Mouse (Mus musculus) frontal cortex, postnatal 25 days (tissue): ENCODE results near the gene Ucp2.
"Not testable (repeated sequence)": the region's sequence is repeated elsewhere in the genome, so short reads cannot be mapped to it uniquely, and the experiment has no call there.

ENCODE experiments used
- DNase-seq, 2 experiments: peaks; one replicate each; pipeline ENCODE4 v3.0.0; 2022; ENCODE audit warnings: low spot score in 2 of 2

Gene Ucp2

DNA sequence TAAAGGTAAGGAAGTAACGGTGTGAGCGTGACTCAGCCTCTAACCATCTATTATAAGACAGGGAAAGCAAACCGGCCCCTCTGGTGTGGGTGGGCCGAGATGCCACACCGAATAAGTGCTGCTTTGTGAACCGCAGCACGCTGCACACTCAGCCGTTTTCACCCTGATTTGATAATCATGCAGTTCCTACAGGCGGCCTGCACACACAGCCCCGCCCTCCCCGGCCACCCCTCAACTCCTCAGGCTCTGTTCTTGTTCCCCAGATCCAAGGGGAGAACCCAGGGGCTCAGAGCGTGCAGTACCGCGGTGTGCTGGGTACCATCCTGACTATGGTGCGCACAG is 13.3 kb upstream of the Ucp2 start:
- no peak for DNase-seq

DNA sequence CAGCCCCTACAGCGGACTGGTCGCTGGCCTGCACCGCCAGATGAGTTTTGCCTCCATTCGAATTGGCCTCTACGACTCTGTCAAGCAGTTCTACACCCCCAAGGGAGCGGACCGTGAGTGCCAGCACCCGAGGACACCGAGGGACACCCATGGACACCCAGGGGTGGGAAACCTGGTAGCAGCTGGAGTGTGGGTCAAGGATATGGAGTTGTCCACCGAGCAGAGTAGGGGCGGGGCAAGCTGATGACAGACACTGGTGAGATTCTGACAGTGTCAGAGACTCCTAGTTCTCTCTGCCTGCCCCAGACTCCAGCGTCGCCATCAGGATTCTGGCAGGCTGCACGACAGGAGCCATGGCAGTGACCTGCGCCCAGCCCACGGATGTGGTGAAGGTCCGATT is 13.0 kb upstream of the Ucp2 start:
- DNase-seq = no peak

DNA sequence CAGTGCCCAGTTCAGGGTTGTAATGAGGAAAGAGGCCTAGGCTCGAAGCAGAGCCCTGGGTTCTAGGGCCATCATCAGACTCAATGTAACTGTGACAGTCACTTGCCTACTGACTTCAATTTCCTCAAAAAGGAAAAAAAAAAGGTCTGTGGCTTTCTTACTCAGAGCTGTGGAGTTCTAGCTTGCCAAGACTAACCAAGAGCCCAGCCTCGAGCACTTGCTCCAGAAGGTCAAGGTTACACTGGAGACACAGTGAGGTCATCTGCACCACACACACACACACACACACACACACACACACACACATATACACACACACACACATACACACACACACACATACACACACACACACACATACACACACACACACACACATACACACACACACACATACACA is 11.1 kb upstream of the Ucp2 start:
- not testable (repeated sequence) for DNase-seq

DNA sequence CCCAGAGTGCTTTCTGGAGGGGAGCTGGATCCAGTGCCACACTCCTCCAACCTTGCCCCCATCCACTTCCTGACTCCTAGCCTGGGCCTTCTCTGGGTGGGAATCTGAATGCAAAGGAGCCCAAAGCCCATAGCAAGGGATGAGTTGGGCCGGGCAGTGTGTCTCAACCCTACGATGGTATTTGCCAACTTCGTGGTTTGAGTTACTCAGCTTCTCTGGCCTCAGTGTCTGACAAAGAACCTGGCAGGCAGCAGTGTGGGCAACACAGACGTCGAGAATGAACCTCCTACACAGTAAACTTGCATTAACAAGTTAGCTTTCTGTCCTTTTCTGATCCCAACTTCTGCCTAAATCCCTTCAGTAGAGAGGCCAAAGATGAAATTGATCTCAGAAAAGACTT is 8.6 kb upstream of the Ucp2 start:
- DNase-seq = no peak

DNA sequence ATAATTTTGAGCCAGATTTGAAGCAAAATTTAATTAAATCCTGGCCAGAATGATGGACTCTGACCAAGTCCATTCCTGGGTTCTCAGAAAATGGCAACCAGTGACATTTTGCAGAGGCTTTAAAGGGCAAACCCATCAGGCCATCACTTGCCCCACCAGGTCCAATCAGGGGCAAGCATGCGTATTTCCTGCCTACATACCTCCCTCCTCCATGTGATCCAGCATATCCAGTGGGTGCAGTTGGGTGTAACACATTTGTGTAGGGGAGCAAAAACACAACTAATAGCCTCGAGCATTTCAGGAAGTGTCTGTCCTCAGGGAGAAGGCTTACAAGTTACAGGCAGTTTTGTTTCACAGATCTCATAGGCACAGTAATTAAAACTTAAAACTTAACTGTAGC is 5.8 kb upstream of the Ucp2 start:
- DNase-seq = no peak

DNA sequence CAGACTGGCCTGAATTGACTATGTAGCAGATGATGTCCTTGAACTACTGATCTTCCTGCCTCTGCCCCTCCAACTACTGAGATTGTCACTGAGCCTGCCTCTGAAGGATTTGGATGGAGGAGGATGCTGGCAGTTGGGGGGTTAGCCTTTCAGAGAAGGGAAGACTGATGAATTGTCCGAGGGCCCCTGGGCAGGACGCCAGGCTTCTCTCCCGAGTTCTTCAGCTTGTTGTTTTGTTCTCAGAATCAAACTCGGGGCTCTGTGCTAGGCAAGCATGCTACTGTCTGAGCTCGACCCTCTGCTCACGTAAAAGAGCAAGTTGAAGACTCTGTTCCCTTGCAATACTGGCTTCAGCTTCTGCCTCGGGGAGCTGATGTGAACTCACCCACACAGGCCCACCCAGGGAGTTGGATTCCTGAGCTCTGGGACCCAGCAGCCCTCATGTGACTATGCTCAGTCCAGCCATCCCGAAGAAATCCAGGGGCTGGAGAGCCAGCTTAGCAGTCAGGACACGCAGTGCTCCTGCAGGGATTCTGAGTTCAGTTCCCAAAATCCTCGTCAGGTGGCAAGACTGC is 4.6 kb upstream of the Ucp2 start:
- no peak for DNase-seq

DNA sequence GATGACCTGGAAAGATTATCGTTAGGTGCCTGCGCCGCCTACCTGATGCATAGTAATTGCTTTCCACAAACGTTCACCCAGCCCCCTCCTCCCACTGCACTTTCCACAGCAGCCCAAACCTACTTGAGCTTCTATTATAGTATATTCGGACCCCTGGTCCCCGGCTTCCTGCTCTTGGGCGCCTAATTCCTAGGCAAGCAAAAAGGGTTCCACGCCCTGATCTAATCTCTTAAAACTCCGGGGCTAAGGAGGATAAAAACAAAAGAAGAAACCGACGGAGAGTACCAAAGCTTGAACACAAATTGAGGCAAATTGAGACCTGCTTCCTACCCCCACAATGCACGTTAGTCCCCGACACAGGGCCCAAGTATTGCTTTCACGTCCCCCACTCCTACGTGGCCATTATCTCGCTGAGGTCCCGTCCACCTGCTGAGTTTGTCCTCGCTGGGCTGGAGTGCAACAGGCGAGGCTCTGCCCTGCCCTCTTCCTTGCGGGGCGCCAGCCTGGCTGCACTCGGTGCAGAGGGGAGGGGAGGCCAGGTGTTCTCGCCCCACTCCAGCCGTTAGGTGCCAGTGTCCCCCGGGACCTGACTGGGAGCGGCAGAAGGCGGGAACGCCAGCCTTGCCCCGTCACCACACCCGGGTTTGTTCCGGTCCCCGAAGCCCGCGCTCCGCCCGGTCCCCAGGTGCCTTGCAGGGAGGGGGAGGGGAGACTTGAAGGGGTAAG is 583 bp upstream of the Ucp2 start:
- DNase-seq = no peak

DNA sequence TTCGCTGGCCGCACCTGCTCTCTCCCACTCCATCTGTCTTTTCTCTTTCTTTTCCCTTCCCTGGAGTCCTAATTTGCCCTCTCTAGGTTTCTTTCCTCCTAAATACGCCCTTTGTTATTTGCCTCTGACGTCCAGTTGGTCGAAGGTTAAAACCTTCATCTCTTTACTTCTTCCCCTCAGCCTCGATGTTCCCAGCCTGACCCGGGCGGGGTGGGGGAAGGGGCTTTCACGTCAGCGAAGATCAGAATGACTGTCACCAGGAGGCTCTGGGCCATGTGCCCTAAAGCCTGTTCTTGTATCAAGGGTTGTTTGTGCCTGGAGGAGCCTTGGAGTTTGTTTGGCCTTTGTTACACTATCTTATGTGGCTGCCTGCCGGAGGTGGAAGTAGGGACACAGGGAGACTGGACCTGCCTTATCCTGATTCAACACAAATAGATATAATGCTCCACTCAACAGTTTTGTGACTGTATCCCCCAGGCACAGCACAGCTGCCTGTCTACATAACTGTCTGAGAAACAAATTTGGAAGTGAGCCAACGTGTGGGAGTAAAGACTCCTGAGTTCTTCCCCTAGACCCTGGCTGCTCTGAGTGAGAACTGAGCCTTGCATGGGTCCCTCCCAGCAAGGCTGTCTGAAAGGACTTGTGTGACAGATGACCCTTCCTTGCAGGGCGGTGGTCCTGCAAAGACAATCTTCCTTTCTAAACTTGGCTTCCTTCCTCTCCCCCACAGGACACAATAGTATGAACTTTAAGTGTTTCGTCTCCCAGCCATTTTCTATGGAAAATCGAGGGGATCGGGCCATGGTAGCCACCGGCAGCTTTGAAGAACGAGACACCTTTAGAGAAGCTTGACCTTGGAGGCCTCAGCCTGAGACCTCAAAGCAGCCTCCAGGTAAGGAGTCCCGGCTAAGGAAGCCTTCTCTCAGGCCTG is 612 bp downstream of the Ucp2 start:
- DNase-seq = no peak

DNA sequence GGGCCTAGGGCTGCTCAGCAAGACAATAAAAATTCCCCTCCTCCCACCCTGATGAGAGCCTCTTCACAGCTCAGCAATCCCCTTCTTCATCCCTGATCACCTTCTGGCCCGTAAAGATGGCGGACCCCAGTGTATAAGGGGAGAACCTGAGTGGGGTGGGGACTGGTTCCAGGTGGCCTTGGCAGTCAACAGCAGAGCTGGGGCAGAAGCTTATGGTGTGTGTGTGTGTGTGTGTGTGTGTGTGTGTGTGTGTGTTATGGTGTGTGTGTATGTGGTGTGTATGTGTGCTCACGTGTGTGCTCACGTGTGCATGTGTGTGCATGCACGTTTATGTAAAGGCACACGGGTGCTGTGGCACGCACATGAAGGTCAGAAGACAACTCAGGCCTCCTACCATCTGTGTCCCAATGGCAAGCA is 1.3 kb downstream of the Ucp2 start:
- DNase-seq = no peak

DNA sequence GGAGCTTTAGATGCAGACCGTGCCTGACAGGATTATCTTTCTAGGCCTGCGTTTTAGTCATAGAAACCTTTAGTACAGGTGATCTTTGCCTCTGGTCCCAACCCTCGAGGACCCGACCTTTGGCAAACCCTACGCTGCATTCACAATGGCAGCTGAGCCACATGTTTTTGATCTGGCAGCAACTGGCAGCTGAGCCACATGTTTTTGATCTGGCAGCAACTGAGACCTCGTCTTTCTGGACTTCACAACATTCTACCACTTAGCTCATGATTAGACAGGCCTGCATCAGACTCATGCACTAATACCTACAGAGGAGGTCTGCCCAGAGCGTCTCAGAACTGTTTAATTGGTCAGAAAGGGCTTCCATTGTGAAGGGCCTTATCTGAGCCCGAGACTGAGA is 1.9 kb downstream of the Ucp2 start:
- DNase-seq = no peak

DNA sequence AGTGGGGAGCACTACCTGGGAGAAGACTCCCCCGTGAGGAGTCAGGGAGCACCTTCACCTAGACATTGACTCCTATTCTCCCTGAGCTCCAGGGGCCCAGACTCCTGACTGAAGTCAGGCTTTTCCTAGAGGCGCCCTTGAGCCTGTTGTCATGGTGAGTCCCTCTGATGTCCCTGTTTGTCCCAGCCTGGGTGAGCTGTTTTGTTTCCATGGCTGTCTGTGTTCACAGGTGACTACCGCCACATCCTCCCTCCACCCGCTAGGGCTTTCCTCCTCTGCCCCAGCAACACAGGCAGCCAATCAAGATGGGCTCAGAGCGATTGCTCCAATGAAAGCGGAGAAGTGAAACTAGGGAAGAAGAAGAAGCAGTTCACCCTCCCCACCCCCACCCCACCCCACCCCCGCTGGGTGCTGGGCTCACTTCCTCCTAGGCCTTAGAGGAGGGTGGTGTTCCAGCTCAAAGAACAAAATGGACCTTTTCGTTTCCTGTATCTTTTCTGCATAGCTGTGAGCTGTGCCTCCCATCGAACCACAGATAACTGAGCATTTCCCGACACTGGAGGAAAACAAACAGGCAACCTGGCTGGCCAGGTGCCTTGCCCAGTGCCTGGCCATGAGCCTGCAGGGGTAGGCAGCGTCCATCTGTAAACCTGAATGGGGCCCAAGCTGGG is 2.6 kb downstream of the Ucp2 start:
- DNase-seq = peak in 1 of 2 experiments; percentile 37

DNA sequence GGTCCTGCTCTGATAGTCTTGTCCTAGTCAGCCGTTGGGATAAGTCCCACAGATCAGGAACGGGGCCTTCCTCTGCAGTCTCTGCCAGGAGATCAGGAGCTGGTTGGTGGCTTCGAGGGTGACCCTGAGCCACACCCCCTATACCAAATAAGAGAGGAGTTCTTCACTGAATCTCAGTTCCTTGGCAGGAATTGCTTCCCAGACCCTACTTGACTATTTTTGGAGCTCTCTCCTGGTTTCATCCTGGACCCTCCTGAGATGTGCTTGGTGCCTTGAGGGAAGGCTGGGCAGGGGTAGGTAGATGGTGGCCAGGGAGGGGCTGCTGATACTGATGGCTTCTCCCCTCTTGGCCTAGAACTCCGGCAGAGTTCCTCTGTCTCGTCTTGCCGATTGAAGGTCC is 3.2 kb downstream of the Ucp2 start:
- no peak for DNase-seq

DNA sequence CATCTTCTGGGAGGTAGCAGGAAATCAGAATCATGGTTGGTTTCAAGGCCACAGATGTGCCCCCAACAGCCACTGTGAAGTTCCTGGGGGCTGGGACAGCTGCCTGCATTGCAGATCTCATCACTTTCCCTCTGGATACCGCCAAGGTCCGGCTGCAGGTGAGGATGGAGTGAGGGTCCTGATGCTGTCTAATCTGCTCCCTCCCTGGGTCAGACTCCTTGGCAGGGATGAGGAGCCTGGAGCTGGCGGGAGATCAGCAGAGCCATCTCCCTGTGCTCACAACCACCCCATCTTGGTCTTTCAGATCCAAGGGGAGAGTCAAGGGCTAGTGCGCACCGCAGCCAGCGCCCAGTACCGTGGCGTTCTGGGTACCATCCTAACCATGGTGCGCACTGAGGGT is 3.7 kb downstream of the Ucp2 start:
- no peak for DNase-seq

DNA sequence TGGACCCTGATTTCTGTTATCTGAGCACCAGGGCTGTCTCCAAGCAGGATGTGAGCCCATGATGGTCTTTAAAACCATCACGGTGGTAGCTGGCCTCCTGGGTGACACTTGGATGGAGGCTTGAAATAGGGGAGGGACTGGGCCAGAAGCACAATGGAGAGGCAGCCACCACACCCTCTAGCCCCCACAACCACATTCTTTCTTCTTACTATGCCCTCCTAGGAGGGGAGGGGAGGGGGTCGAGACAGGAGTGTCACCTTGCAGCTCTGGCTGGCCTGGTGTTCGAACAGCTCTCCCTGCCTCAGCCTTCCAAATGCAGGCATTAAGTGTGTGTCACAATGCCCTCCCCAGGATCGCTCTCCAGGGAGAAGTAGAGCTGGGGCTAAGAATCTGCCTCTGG is 4.3 kb downstream of the Ucp2 start:
- no peak for DNase-seq

DNA sequence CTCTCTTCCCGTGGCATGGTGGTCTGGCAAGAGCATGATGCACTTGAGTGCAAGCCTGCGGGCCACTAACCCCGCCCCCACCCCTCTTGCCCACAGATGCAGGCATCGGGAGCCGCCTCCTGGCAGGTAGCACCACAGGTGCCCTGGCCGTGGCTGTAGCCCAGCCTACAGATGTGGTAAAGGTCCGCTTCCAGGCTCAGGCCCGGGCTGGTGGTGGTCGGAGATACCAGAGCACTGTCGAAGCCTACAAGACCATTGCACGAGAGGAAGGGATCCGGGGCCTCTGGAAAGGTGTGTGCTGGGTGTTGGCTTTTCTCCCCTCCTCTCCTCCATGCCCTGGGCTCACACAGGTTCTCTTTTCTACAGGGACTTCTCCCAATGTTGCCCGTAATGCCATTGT is 4.8 kb downstream of the Ucp2 start:
- DNase-seq = no peak

DNA sequence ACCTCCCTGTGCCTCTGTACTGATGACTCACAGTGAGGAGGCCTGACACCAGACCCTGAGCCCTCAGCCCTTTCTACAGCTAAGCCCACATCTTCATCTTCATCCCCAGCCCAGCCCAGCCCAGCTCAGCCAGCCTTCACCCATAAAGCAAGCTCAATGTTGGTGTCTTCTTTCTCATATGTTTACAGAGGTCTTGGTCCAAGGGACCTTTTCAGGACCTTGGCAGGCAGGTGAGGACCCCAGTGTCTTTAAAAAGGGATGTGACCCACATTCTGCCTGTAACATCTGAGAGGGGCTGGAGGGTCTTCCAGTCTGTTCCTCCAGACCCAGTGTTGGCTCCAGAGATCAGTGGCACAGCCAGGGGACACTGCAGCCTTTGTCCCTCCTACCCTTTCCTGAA is 6.3 kb downstream of the Ucp2 start:
- DNase-seq = no peak

DNA sequence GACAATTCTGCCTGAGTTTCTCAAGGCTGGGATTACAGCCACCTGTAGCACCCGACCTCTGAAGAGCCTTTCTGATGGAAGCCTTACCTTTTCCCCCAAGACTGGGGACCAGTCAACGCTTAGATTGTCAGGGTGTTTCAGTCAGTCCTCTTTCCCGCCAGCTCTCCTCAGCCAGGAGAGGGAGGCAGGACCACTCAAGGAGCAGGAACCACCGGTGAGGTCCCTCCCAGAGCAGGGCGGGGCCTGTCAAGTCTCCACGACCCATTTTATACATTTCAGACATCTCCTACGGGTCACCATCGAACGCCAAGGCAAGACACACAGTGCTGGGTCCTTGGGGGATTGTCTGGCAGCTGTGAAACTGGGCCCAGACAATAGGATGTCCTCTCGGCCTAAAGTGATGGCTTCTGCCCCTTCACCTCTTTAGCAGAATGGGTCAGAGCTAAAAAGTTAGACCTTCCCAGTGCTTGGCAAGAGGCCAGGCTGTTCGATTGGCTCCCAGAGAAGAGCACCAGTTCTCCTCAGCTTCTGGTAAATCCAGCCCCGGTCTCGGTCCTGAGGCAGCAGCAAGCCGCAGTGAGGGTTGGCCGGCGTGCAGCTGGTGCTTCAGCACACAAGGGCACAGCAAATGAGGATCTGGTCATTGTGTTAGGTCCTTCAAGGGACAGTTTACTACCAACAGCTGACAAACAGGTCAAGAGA is 7.3 kb downstream of the Ucp2 start:
- no peak for DNase-seq

DNA sequence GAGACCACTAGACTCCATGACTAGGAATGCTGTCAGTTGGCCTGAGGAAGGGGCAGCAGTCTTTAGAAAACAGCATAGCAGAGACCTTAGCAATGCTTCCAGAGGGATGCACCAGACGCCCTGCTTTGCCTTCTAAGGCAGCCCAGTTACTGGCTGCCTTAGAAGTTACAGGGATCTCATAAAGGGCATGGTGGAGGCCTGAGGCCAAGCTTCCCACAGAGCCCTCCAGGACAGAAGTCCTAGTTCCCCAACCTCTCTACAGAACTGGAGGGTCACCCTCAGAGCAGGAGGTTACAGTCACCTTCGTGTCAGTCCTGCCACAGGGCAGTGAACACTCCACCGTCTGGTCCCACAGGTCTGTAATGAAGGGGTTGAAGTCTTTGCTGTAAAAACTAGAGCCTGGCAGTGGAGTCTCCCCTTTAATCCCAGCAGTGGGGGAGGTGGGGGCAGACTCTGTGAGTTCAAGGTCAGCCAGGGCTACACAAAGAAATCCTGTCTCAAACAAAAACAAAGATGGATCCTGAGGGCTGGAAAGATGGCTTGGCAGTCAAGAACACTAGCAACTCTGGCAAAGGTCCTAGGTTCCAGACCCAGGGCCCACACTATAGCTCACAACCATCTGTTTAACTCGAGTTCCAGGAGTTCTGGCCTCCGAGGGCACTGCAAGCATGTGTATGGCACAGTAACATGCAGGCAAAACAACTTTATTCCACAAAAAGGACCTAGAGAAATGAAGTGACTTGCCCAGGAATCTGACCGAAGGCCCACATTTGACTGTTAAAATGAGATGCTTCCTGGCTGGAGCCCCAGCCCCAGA is 8.1 kb downstream of the Ucp2 start:
- DNase-seq = no peak

DNA sequence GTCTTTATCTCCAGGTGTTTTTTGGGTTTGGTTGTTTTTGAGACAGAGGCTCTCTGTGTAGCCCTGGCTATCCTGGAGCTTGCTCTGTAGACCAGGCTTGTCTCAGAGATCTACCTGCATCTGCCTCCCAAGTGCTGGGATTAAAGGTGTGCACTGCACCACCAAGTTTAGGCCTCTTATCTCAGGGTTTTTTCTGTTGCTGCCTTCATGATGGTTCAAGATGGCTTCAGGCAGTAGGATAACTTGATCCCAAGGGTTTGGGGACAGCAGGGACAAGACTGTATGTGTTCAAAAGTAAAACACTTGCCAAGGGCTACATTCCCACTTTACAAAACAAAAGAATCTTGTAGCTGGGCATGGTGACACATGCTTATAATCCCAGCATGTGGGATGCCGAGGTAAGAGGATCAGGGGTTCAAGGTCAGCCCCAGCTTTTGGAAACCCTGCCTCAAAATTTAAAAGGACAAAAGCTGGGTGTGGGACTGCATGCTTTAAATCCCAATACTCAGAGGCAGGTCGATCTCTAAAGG is 8.8 kb downstream of the Ucp2 start:
- DNase-seq = no peak

DNA sequence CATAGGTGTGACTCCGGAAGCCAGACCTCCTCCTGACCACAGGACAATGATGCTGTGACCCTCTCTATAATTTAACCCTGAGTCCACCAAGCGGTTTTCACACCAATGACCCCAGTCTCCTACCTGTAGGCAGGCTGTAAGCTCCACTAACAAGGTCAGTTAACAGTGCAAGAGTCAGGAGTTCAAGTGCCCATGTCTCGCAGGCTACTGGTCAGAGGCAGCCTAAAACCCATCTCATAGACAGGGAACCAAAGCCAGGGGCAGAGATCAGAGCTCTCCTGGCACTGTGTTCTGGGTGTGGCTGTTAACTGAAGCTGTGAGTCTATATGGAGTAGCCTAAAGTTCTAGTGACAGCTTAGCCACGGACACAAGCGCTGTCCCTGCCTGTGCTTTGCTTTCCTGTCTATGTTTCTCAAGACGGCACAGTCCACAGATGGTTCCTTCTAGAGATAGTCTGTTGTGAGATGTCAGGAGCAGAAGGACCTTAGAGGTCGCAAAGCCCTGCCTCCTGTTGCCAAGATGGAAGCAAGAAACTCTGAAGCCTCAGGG is 9.3 kb downstream of the Ucp2 start:
- no peak for DNase-seq
